Mouse (Mus musculus) embryonic facial prominence, embryonic 13.5 days (tissue): ENCODE measurements at regions not wholly inside any gene's neighbourhood (a gene's known extent, or its start where the extent isn't known, plus 50 kb on each side); places are given as distances from the start of the nearest gene placed in this dataset.

Experiments
- ATAC-seq: fragments of 200-750 bp; cut with Nextera tagmentation; 2 replicates; pipeline ENCODE4 v1.8.0; 2017; ENCODE audit warnings: low read depth; ENCODE audit not compliant: insufficient number of reproducible peaks, insufficient read depth, low FRiP score, low TSS enrichment
- H3K27ac ChIP-seq: fragments of 300-500 bp; sonication (generic); 2 replicates; pipeline ENCODE4 v1.5.1; 2015; ENCODE audit warnings: moderate library complexity, mild to moderate bottlenecking, inconsistent platforms
- H3K27me3 ChIP-seq: fragments of 300-500 bp; sonication (generic); 2 replicates; pipeline ENCODE4 v1.6.1; 2015; ENCODE audit warnings: mild to moderate bottlenecking, inconsistent platforms
- H3K36me3 ChIP-seq: fragments of 300-500 bp; sonication (generic); 2 replicates; pipeline ENCODE4 v1.6.1; 2015; ENCODE audit warnings: mild to moderate bottlenecking, inconsistent platforms
- H3K4me1 ChIP-seq: fragments of 300-500 bp; sonication (generic); 2 replicates; pipeline ENCODE4 v1.6.1; 2015; ENCODE audit warnings: inconsistent platforms
- H3K4me2 ChIP-seq: fragments of 300-500 bp; sonication (generic); 2 replicates; pipeline ENCODE4 v1.6.1; 2015; ENCODE audit warnings: moderate library complexity, mild to moderate bottlenecking, inconsistent platforms
- H3K4me3 ChIP-seq: fragments of 300-500 bp; sonication (generic); 2 replicates; pipeline ENCODE4 v1.5.1; 2015; ENCODE audit warnings: mild to moderate bottlenecking, inconsistent platforms
- H3K9ac ChIP-seq: fragments of 300-500 bp; sonication (generic); 2 replicates; pipeline ENCODE4 v1.6.1; 2015; ENCODE audit warnings: mild to moderate bottlenecking, inconsistent platforms
- H3K9me3 ChIP-seq: fragments of 300-500 bp; sonication (generic); 2 replicates; pipeline ENCODE4 v1.6.1; 2016; ENCODE audit warnings: inconsistent platforms
- WGBS: fragments of 180-500 bp; shearing (Covaris S2); methylation state at CpG from one replicate; pipeline ENCODE4 v1.1.7; 2015; ENCODE audit warnings: mixed read lengths; 5-methylcytosine and 5-hydroxymethylcytosine counted together

GRCm38 (mm10) chr10:67484091-67484745, 51.1 kb upstream of the Egr2 start:
- Histone ChIP-seq H3K9ac (no peak overlapping the region), H3K4me1 (no peaks in the 10 kb centered on the region), H3K4me2 (no peak overlapping the region), H3K27me3 (no peaks in the 10 kb centered on the region), H3K27ac (no peak overlapping the region), H3K9me3 (no peaks in the 10 kb centered on the region; the same call in 1 of the 2 replicates), H3K4me3 (no peak overlapping the region), H3K36me3 (no peaks in the 10 kb centered on the region)
- ATAC-seq = no peak
- 83% methylated on average over 3 of the region's 3 CpGs for WGBS
